Mouse (Mus musculus): ENCODE data around the gene Sppl3.

The Sppl3 gene

DNA sequence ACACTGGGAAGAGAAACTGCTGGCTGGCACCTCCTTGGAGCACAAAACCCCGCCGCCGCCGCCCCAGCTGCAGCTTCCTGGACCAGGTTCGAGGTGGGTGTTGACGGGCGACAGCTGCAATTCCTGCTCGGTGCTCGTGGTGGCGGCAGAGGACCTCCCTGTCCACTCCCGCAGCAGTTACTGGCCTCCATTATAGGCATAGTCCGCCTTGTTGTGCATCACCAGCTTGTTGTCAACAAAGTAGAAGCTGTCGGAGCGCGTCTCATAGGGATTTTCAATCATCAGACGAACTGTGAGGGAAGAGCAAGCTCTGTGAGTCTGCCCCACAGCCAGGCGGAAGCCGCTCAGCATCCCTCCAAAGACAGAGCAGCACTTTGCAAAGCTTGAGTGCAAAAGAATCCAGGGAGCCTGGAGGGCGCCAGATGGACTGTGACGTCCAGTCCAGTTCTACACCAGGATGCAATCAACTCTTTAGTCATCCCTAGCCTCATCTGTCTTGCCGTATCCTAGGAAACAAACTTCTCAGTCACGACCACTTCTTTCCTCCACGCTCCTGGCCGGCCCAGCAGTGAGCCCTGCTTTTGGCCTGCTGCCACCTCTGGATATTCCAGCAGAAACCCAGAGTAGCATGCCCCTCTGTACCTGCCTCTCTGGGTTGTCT lies 114.4 kb downstream of the Sppl3 start:
- DNase-seq (ENCODE audit: low spot score in 2 of 2) = peak; percentile 72 to 84

DNA sequence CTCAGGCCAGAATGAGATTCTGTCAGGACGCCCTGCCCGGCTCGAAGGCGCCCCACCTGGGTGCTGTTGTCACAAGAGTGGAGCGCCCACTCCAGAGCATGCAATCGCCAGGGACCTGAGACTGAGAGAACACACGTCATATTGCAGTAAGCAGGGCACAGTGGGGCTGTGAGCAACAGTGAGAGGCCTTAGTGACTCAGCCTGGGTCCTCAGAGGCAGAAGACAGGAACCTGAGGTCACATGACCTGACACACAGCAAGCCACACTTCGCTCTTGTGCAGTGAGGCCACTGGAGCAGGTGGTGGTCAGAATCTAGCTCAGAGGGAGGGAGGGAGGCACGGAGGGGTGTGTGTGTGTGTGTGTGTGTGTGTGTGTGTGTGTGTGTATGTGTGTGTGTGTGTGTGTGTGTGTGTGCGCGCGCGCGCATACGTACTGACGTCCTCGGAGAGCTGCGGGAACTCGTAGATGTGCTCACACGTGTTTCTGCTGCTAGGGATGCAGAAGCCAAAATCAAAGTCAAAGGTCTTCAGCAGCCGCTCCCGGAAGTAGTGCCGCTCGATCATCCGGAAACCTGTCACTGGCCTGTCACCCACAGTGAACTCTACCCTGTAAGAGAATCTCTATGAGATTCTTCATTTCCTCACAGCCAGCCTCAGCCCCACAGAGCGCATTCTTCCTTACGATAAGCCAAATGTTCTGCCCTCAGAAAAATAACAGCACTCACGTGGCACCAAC lies 115.8 kb downstream of the Sppl3 start:
- DNase-seq (ENCODE audit: low spot score in 2 of 2) = peak; percentile 48 to 60

DNA sequence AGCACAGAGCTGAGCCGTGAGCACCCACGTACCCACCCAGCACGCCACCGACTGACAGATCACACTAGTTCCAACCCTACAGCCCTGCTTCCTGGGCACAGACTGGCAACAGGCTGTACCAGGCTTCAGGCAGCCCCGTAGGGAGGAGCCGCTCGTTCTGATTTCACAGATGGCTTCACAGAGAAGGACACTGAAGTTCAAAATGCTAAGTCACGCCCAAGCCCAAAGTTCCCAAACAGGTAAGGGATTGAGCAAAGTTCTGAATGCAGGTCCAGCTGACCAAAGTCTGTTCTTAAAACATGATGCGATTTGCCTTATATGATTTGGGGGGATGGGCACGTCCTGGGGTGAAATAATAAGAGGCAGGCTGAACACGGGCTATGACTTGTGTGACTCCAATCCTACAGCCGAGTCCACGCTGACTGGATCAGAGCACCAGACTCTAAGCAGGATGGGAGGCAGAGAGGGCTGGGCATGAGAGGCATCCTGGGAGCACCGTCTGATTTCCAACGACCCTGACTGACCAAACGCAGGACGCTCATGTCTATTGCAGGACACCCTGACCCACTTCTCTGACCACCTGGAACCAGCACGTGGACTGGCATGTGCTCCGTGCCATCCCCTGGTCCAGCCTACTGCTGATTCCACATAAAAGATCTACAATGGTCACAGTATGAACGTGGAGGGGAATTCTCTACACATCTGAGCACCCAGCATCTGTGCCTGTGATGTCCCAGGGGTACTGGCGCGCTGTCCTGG lies 116.7 kb downstream of the Sppl3 start:
- no peak for DNase-seq (ENCODE audit: low spot score in 2 of 2)

DNA sequence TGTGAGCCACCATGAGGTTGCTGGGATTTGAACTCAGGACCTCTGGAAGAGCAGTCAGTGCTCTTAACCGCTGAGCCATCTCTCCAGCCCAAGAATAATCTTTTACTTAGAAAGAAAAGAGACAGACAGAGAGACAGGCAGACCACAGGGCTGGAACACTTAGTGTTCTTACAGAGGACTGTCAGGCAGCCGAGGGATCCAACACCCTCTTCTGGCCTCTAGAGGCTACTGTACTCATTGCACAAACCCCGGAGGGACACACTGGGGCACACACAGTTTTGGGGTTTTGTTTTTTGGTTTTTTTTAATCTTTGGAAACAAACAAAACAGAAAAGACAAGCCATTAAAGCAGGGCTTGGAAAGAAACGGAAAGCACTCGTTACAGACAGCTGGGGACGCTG lies 118.4 kb downstream of the Sppl3 start:
- DNase-seq (ENCODE audit: low spot score in 2 of 2) = no peak

DNA sequence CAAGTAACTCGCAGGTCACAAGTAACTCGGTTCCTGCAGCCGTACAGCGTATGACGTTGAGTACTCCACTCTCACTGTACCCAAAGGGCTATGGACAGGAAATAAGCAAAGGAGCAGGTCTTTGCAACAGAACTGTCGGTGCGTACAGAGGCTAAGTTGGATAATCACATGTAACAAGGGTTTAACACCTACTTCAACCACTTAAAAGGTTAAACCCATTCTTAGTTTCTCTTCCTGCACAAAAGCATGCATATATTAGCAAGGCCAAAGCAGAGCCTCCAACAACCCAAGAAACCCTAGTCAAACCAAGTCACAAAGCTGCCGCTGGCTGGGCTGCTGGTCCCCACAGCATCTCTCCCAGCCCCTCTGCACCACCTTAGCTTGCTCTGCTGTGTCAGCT lies 121.5 kb downstream of the Sppl3 start:
- peak; percentile 53 to 69 for DNase-seq (ENCODE audit: low spot score in 2 of 2)

DNA sequence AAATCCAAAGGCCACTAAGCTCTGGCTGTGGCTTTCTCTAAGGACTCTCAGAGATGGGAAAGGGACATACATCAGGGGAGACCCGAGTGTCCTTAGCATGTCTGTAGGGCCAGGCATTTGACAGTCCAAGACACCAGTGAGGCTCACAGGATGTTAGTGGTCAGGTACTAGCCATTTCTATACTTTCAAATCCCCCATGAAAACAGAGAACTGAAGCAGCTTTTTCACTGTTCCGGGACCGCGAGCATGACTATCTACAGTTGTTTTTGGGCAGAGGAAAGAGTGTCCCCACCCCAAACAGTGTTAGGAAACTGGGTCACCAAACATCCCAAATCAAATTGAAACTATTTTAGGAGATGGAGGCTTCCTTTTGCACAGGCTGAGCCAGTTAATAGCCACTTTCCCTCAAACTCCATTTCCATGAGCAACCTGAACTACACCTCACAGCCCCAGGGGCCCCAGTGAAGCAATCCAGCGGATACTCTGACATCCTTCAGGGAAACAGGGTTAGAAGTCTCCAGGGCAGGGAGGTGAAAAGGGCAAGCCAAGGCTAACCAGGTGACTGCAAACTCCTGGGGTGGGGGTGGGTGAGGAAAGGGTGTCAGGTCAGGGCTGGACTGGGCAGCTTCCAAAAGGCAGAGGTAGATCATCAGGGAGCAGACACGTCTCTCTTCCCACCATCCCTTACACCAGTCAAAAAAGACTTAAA lies 122.6 kb downstream of the Sppl3 start:
- DNase-seq (ENCODE audit: low spot score in 2 of 2) = peak in 1 of 2 experiments; percentile 44

DNA sequence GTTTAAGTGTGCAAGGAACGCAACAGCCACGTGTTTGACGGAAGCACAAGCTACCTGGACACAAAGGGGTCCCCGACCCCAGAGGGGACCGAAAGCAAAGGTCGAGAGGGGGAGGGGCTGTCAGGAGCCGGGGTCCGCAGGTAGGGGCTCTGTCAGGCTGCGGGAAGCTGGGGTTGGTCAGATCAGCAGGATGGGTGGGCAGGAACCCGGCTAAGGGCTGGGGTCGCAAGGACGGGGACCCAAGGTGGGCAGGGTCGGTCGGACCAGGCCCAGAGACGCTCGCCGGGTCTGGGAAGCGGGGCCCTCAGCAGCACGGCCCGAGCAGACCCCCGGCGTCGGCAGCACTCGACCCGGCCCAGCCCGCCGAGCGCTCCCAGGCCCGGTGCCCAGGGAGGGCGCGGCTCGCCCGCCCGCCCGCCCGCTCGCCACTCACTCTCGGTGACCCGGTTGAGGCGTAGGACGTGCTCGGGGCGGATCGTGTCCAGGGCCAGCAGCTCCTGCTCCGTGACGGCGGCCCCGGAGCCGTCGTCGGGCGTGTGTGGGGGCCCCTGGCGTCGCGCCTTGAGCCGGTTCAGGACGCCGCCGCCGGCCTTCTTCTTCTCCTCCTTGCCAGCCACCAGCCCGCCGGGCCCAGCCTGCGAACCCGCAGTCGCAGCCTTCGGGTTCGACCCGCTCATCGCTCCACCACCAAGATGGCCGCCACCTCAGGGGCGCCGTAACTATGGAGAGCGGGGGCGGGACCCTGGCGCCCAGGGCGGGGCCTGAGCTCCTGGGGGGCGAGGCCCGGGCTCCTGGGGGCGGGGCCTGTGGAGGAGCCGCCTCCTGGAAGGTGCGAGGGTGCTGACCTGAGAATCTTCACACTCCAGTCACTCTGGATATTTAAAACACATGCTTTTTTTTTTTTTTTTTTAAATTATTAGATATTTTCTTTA lies 123.6 kb downstream of the Sppl3 start, which contains the start of gene Unc119b:
Gene Unc119b (minus strand): TSS at position 742 of the 932 bp plus-strand sequence.
- peak; percentile 86 to 90 for DNase-seq (ENCODE audit: low spot score in 2 of 2)

DNA sequence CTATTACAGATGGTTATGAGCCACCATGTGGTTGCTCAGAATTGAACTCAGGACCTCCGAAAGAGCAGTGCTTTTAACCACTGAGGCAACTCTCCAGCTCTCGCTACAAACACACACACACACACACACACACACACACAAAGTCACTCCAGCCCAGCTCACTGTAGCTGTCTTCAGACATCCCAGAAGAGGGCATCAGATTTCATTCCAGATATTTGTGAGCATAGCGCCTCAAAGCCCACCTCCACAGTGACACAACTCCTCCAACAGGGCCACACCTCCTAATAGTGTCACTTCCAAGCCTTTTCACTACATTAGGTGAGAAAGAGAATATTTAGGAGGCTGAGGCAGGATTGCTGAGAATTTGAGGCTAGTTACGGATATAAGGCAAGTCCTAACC lies 128.2 kb downstream of the Sppl3 start:
- DNase-seq (ENCODE audit: low spot score in 2 of 2) = no peak

DNA sequence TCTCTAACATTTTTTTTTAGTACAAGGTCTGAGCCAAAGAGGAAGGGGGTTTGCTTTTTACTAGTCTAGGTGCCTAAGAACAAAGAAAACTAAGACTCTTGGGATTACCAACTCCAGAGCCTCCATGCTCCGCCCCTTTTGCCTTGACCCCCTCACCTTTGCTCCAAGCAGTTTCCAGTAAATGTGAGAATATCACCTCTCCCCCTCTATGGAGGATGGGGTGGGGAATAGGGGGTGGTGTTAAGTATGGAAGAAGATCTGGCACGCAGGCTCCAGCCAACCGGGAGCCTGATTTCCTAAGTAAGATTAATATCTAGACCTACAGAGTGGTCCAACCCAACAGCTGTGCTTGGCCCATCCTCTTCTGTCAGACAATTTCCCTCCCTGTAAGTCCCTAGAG lies 129.8 kb downstream of the Sppl3 start:
- no peak for DNase-seq (ENCODE audit: low spot score in 2 of 2)

DNA sequence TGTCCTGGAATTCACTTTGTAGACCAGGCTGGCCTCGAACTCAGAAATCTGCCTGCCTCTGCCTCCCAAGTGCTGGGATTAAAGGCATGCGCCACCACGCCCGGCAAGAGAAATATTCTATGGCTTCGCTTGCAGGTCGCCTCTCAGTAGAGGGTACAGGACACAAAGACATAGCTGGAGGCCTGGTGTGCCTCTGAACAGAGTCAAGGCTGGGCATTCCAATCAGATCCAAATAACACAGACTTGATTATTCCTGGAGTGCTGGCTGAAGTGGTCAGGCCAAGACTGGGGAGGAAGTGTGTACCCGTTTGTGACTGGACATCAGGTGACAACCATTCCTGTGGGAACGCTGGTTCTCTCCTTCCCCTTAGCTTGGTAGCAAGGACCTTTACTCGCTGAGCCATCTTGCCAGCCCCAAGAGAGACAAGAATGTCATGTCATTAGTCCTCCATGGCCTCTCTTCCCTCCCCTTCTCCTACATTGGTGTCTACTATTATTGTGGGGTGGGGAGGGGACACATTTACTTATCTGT lies 131.3 kb downstream of the Sppl3 start:
- no peak for DNase-seq (ENCODE audit: low spot score in 2 of 2)

DNA sequence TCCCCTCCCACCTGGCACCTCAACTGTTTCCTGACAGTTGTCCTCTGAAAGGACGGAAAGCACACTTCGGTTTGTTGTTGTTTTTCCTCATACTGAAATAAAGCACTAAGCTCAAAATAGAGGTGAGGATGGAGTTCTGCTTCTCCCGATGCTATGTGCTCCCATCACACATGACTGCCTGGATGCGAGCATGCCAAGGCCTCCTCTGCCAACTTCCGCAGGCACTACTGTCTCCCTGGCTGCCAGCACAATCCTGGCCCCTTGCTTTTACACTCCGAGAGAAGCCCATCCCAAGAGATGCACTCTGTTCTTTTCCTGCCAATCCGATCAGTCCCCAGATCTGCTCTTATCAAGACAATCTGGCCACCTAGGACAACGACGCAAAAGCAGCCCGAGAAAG lies 132.6 kb downstream of the Sppl3 start:
- no peak for DNase-seq (ENCODE audit: low spot score in 2 of 2)

DNA sequence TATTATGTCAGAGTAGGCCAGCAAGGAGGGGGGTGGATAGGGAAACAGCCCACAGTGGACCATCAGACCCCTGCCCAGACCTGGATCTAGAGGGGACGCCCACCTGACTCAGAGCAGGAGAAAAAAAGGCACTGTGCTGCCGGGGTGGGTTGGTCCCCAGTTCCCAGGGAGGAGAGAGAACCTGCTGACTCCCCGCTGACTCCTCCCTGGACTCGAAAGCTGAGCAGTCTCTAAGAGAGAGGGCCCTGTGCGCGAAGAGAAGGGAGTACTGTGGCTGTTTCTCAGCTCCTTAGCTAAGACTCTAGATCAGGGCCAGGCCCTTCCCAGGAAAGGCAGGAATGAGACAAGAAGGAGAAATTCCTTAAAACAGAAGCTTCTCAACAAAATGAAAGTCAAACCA lies 133.5 kb downstream of the Sppl3 start:
- no peak for DNase-seq (ENCODE audit: low spot score in 2 of 2)

DNA sequence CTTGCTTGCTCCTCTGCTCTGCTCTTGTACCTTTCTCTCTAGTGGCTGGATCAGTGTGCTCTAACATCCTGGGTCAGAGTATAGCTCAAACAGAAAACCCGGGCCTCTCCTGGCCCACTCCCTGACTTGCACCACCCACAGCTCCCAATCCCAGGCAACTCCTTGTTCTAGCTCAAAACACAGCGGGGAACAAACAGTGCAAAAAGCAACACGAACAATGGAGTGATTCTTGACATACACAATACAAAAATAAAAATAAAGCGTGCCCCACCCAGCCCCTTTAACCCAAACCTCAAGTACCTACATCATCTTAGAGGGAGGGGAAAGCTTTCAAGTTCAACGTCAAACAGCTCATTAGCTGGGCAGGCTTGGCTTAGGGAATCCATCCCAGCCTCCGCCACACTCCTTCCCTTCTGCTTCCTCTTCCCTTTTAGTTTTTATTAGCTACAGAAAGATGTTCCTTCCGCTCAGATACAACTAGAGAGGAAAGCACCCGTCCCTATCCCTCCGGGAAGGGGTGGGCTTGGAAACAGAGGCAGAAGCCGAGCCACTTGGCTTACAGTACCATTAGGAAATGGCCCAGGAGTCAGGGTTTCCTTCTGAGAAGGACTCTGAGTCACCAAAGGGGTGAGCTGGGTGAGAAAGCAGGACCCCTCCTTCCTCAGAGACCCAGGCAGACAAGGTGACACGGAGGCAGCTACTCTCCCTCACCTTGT lies 134.5 kb downstream of the Sppl3 start:
- no peak for DNase-seq (ENCODE audit: low spot score in 2 of 2)

DNA sequence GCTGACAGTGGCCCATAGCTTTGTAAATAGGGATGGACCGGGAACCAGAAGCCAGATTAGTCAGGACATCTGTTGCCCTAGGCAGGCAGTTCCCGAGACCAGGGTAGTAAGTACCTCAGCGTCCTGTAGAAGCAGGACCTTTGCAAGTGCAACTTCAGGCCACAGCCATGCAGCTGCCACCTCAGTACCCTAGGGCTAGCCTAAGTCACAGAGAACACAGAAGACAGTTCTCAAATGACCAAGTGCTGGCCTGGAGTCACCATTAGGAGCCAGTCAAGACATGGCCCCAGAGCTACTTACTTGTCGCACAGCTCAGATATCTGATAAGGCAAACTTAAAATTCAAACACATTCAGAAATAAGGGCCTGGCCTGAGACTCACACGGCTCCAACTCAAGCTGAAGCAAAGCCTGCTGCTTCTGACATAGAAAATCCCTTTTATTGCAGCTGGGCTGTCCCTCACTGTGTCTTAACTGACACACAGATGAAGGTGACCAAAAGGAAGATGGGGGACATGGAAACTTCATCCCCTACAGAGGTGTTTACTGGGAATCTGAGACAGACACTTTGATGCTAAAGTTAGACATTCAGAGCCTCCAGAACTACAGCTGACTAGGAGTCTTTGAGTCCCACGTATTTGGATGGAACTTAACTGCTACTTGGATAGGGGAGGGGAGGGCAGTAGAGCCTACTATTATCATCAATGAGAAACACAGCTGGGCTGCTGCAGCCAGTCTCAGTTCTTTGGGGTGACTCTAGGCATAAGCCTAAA lies 135.2 kb downstream of the Sppl3 start:
- DNase-seq (ENCODE audit: low spot score in 2 of 2) = no peak

DNA sequence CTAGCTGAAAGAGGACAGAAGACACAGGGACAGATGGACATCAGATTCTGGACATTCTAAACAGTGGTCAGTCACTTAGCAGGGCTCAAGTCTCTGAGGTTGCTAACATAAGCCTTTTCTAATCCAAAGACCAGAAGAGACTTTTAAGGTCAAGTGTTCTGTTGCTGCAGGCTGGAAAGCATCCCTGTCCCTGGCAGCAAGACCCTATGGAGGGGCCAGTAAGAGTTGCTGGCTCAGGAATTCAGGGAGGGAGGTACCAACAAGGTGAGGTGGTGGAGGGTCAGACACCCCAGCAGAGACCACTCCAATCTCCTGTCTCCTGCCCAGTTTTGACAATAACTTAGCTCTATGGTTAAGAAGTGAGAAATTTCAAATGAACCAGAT lies 135.8 kb downstream of the Sppl3 start:
- DNase-seq (ENCODE audit: low spot score in 2 of 2) = no peak

DNA sequence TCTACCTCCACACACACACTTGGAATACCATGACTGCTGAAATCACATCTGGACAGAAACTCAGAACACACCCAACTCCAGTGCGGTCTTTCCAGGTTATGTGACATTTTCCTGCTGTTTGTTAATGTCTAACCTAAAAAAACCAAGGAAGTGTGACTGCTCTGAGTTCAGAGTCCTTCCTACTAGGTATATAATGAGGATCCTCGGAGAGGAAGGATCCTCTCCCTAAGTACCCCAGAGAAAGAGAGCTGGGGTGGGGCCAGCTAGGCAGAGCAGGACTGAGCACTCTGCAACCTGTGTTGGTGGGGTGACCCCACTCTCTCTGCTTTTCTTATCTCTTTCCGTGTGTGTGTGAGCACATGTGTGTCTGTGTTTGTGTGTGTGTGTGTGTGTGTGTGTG lies 136.5 kb downstream of the Sppl3 start:
- no peak for DNase-seq (ENCODE audit: low spot score in 2 of 2)

DNA sequence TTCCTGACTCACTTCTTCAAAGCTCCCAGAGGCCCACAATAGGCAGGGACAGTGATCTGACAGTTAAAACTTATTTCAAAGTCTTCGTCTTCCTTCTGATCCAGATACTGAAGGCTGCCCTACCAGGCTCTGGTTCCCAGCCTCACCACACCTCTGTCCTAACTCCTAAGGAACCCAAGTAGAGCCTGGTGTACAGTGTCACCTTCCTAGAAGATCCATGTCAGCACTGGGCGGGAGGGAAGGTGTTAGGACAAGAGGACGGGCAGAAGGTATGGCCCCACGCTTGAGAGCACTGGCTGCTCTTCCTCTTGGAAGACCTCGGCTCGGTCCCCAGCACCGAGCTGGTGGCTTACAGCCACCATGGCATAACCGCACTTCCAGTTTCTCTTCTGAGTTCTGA lies 137.4 kb downstream of the Sppl3 start:
- DNase-seq (ENCODE audit: low spot score in 2 of 2) = no peak

Data from natural killer cell, adult 2 months (primary cell).